Mouse (Mus musculus) heart, adult 2 months (tissue): ENCODE results near the gene Gper1.

Source experiments
- CTCF ChIP-seq: fragments of 200-600 bp; IDR thresholded peaks from 2 replicates; pipeline ENCODE4 v1.8.1; 2022; ENCODE audit warnings: antibody characterized with exemption, mild to moderate bottlenecking, moderate library complexity
- EP300 ChIP-seq: fragments of 200-500 bp; IDR thresholded peaks from 2 replicates; pipeline ENCODE4 v1.6.1; 2011; ENCODE audit warnings: low read depth, low read length, control low read depth; ENCODE audit not compliant: insufficient read depth
- POLR2A ChIP-seq: fragments of 200-500 bp; IDR thresholded peaks from 2 replicates; pipeline ENCODE4 v1.6.1; 2011; ENCODE audit warnings: mild to moderate bottlenecking, low read depth, low read length, control low read depth; ENCODE audit not compliant: insufficient read depth

GRCm38 (mm10) chr5:139373889-139374444, 49.0 kb upstream of the Gper1 start:
- TF ChIP-seq CTCF (no peak), POLR2A (no peak), EP300 (no peak)
